Mouse (Mus musculus): ENCODE results near the gene Aprt.

Aprt gene

GRCm38 (mm10) chr8:122537033-122537432 is 39.7 kb downstream of the Aprt start:
- DNase-seq (ENCODE audit: low spot score in 2 of 2) = no peak

- no peak for DNase-seq (ENCODE audit: low spot score in 2 of 2)
These were observed 45.4 kb downstream of the Aprt start for GRCm38 (mm10) chr8:122531312-122531711.

GRCm38 (mm10) chr8:122529159-122529558 is 47.5 kb downstream of the Aprt start:
- DNase-seq (ENCODE audit: low spot score in 2 of 2) = no peak

- DNase-seq (ENCODE audit: low spot score in 2 of 2) = no peak
These were observed 48.8 kb downstream of the Aprt start for GRCm38 (mm10) chr8:122527937-122528336.

GRCm38 (mm10) chr8:122526526-122527170 is 50.1 kb downstream of the Aprt start:
- DNase-seq (ENCODE audit: low spot score in 2 of 2) = no peak

GRCm38 (mm10) chr8:122526084-122526483 is 50.6 kb downstream of the Aprt start:
- no peak for DNase-seq (ENCODE audit: low spot score in 2 of 2)

- no peak for DNase-seq (ENCODE audit: low spot score in 2 of 2)
These were observed 51.7 kb downstream of the Aprt start for GRCm38 (mm10) chr8:122525004-122525403.

All from left cerebral cortex, adult 9 months (tissue).